Mouse (Mus musculus): ENCODE results near the gene Zfp358.

Gene Zfp358

DNA sequence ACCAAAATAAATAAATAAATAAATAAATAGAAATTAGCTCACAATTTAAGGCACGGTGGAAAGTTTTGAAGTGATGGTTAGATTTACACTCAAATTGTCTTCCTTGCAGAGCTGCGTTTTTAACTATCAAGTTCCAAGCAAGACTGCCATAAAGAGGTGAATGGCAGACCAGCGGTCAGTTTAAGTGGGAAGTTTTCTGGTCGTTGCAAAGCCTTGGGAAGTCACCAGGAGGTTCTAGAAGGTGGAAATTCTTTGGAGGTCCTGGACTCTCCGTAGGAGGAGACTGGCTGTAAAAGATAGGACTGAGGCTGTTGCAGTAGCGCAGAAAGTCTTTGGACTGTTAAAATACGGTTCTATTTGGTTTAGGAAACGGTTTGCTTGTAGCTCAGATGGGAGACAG lies 6.8 kb downstream of the Zfp358 start:
- DNase-seq (ENCODE audit: low read depth): no peak

DNA sequence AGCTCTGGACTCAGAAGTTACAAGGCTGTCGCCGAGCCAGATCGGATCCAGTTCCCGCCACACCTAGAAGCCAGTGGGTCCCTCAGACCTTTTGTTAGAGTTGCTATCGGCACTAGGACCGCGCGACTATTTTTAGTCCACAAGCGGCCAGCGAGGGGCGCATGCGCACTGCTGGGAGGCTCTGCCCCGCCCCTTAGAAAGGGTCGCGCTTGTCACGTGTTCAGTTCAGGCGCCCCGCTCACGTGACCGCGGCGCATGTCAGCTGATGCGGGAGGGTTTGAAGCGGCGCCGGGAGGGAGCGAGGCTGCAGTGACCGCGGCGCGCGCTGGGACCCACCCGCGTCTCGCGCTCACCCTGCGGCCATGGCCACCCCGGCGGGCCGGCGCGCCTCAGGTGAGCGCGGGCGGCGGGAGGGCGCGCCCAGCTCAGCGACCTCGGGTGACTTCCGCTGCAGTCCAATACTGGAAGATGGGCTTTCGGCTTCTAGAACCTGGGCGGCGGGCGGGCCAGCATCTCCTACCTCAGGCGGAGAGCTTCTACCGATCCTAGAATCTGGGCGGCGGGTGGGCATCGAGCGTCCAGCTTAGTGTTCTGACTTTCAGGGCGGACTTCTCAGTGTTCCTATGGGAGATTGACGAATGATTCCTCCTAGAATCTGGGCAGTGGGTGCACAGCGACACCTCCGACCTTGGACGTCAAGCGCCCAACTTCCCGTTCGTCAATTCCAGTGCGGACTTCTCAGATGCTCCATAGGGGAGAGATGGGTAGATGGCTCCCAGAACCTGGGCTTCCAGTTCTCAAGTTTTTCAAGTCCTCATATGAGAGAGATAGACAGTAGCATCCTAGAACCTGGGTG lies 7.5 kb downstream of the Zfp358 start, which contains the start of gene Mcoln1:
Mcoln1 (plus strand) TSS at position 223 of the 856 bp plus-strand sequence.
- peak; percentile 96 for DNase-seq (ENCODE audit: low read depth)

- DNase-seq (ENCODE audit: low read depth): no peak
Observed at GRCm38 (mm10) chr8:3502217-3502616, 9.3 kb downstream of the Zfp358 start.

DNA sequence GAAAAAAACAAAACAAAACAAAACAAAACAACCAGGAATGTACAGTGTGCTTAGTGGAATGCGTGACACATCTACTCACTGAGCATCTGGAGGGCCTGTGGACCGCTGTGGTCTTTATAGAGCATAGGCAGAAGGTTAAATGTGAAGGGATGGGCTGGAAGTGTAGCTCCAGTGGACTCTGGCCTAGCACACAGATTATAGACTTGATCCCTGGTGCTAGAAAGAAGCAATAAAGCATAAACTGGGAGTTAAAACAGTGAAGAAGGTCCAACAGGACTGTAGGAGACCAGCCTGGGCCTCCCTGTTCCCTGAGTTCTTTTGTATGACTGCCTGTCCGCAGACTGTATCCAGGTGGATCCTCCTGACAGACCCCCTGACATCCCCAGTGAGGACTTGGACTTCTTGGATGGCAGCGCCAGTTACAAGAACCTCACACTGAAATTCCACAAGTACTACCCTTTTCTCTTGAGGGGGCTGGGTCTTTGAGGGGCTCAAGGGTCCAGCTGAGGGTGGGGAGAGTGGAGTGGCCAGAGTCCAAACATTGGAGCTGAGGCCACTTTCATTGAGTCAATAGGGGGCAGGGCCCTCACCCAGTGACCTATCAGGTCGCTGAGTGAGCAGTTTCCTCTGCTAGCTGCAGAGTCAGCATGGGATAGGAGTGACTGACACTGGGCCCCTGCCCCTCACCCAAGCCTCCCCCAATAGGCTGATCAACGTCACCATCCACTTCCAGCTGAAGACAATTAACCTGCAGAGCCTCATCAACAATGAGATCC lies 15.2 kb downstream of the Zfp358 start:
- no peak for DNase-seq (ENCODE audit: low read depth)

DNA sequence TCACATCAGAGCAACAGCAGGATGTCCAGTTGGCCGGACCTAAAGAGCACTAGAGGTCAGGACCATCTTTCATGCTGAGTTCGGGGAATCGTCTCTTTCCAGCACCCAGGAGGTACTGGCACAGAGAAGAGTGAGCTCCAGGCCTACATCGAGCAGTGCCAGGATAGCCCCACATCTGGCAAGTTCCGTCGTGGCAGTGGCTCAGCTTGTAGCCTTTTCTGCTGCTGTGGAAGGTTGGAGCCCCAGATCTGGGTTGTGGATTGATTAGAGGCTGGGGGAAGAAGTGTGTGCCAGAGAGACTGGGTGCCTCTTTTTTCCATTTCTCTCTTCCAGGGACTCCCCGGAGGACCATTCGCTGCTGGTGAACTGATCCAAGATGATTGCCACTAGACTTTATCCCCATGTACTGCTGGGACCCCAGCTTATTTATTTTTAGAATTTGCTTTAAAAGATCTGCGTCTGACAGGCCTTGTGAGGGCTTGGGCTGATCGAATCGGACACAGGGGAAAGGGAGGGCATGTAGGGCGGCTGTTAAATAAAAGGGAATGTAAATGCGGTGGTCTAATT lies 21.8 kb downstream of the Zfp358 start:
- DNase-seq (ENCODE audit: low read depth): no peak

DNA sequence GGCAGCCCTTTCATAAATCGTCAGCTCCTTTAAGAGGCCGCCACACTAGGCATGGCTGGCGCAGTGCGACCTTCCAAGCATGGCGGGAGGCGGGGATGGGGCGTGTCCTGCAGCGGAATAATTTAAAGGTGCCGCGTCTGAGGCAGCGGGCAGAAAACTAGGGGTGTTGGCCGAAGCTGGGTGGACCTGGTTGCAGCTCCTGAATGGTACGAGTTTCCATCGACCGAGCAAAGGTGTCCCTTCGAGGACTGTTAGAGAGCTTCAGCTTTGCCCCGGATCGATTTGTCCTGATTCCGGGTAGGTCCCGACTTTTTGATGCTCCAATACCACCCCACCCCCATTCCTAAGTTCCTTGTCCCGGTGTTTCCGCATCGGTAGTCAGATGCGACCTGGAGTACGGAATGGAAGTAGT lies 22.3 kb downstream of the Zfp358 start, which contains the start of gene Pnpla6:
Pnpla6 (plus strand) TSS at position 125 of the 412 bp plus-strand sequence.
- DNase-seq (ENCODE audit: low read depth): no peak

GRCm38 (mm10) chr8:3515771-3516417 lies 23.0 kb downstream of the Zfp358 start:
- no peak for DNase-seq (ENCODE audit: low read depth)

DNA sequence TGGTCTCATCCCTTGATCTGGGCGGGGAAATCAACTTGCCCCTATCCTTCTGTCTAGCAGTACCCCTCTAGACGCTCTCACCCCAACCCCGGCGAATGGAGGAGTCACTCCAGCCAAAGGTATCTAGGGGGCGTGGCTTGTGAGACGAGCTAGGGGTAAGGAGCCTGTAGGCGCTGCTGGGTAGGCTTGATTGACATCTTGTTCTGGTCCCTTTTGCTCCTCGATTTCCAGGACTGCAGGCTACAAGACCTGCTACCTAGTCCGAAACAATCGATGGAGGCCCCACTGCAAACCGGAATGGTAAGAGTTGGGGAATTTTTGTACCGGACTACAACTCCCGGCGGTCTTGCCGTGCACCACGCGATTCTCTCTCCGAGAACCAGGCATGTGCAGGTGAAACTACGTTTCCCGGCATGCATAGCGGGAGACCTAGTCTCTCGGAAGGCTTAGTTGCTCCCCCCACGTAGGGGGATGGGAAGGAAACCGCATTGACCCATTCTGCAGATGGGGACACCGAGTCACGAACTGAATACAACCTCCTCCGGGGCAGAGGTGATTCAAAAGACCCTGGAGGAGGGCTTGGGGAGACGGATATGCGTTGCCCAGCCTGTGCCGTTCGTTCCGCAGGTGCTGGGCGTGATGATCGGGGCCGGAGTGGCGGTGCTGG lies 23.6 kb downstream of the Zfp358 start:
- DNase-seq (ENCODE audit: low read depth): peak; percentile 88

DNA sequence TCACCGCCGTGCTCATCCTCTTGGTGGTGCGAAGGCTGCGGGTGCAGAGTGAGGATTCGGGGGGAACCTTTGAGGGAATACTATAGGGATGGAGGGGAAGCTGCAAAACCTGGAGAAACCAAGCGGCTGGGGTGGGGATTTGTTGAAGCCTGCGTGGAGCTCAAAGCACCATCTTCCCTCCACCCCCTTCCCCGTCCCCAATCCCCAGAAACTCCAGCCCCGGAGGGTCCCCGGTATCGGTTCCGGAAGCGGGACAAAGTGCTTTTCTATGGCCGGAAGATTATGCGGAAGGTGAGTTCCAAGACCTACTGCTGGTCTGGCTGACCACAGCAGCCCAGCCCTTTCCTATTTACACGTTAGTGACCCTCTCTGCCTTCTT lies 24.2 kb downstream of the Zfp358 start:
- no peak for DNase-seq (ENCODE audit: low read depth)

- no peak for DNase-seq (ENCODE audit: low read depth)
Observed at GRCm38 (mm10) chr8:3522007-3522697, 29.2 kb downstream of the Zfp358 start.

DNA sequence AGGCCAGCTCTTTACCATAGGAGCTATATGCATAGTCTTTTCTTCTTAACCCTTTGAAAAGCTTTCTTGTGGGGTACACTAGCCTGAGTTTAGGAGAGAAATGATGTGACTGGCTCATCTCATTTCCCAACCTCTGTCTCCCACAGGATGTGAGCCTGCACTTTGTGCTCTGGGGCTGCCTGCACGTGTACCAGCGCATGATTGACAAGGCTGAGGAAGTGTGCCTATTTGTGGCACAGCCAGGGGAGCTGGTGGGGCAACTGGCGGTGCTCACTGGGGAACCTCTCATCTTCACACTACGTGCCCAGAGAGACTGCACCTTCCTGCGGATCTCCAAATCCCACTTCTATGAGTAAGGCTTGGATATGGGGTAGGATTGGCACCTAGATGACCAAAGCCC lies 37.9 kb downstream of the Zfp358 start:
- no peak for DNase-seq (ENCODE audit: low read depth)

- no peak for DNase-seq (ENCODE audit: low read depth)
Observed at GRCm38 (mm10) chr8:3531936-3532335, 39.0 kb downstream of the Zfp358 start.

- peak; percentile 51 for DNase-seq (ENCODE audit: low read depth)
Observed at GRCm38 (mm10) chr8:3536053-3536841, 43.3 kb downstream of the Zfp358 start.

GRCm38 (mm10) chr8:3536940-3537339 lies 44.0 kb downstream of the Zfp358 start:
- no peak for DNase-seq (ENCODE audit: low read depth)

DNA sequence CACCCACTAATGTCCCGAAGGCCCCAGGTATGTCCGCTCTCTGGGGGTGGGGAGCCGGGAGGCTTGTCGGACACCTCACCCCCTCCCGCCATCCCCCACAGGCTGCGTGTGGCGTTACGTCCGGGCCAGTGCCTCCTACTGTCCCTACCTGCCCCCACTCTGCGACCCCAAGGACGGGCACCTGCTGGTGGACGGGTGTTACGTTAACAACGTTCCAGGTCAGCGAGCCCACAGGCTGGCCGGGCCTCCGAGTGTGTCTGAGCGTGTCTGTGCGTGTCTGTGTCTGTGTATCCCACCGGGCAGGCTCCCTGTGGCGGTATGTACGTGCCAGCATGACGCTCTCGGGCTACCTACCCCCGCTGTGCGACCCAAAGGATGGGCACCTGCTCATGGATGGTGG lies 44.7 kb downstream of the Zfp358 start:
- DNase-seq (ENCODE audit: low read depth): no peak

- no peak for DNase-seq (ENCODE audit: low read depth)
Observed at GRCm38 (mm10) chr8:3539146-3539545, 46.2 kb downstream of the Zfp358 start.

DNA sequence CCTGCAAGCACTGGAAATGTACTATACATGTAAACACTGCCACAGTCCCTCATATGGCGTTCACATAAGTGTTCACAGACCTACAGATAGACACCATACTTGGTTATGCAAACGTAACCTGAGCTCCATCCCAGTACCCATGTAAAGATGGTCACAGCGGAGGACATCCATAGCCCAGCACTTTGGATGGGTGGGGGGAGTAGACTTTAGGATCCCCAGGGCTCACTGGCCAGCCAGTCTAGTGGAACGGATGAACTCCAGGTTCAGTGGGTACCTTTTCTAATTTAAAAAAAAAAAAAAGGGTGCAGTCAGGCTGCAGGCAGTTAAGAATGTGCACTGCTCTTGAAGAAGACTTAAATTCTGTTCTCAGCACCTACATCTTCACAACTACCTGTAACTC lies 47.1 kb downstream of the Zfp358 start:
- no peak for DNase-seq (ENCODE audit: low read depth)

DNA sequence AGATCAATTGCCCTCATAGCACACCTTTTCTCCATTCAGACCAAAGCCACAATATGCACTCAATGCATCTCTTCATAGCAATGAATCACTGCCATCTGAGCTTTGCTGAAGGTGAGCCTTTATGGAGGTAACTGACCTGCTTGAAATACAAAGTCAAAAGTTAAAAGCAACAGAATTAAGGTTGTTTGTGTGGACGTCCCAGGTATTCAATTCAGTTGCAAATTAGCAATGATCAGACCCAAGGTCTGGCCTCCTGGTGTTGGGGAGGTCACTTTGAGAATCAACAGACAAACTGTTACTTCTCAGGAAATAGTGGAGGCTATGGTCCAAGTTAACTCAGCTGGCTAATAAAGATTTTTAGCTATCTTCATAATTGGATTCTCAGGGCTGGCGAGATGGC lies 53.6 kb downstream of the Zfp358 start:
- DNase-seq (ENCODE audit: low read depth): no peak

Measured in c-Kit-positive CD71-negative TER-119-negative erythroid progenitor cells, embryonic 14.5 days (primary cell).